Mouse (Mus musculus): Measurements from ENCODE around the gene Tmem212. TPM values are rescaled to one million over a fixed set of nuclear protein-coding genes. Genes with fewer than 3 reads are reported as not detected.

Tmem212 gene
- polyA plus RNA-seq, 1 experiment, result not detected

- no peak for DNase-seq (ENCODE audit: low spot score)
Measured at GRCm38 (mm10) chr3:27843266-27843665, 52.9 kb downstream of the Tmem212 start.

- no peak for DNase-seq (ENCODE audit: low spot score)
Measured at GRCm38 (mm10) chr3:27842856-27843255, 53.3 kb downstream of the Tmem212 start.

- DNase-seq (ENCODE audit: low spot score), result no peak
Measured at GRCm38 (mm10) chr3:27840311-27840710, 55.9 kb downstream of the Tmem212 start.

GRCm38 (mm10) chr3:27839795-27840194, 56.4 kb downstream of the Tmem212 start:
- DNase-seq (ENCODE audit: low spot score), result no peak

- DNase-seq (ENCODE audit: low spot score), result no peak
Measured at GRCm38 (mm10) chr3:27839231-27839630, 56.9 kb downstream of the Tmem212 start.

GRCm38 (mm10) chr3:27836297-27836696, 59.9 kb downstream of the Tmem212 start:
- DNase-seq (ENCODE audit: low spot score), result no peak

GRCm38 (mm10) chr3:27835786-27836185, 60.4 kb downstream of the Tmem212 start:
- no peak for DNase-seq (ENCODE audit: low spot score)

GRCm38 (mm10) chr3:27828755-27829154, 67.4 kb downstream of the Tmem212 start:
- DNase-seq (ENCODE audit: low spot score), result no peak

GRCm38 (mm10) chr3:27827236-27827635, 68.9 kb downstream of the Tmem212 start:
- DNase-seq (ENCODE audit: low spot score), result no peak

- no peak for DNase-seq (ENCODE audit: low spot score)
Measured at GRCm38 (mm10) chr3:27825985-27826384, 70.2 kb downstream of the Tmem212 start.

Other genes with a start within 250 kb of the Tmem212 start
- 26.0 and 34.5 TPM in 2 replicates for gene Fndc3b, start 185.1 kb downstream of the Tmem212 start, polyA plus RNA-seq (2012; rRNA removed)
- gene Pld1, start 42.3 kb upstream of the Tmem212 start, polyA plus RNA-seq (2012; rRNA removed), result 16.8 and 19.2 TPM in 2 replicates

All from urinary bladder, adult 2 months (tissue).